Mouse (Mus musculus): ENCODE results near the gene Ddrgk1. TPM values are rescaled to one million over a fixed set of nuclear protein-coding genes. Genes with fewer than 3 reads are reported as not detected.

The Ddrgk1 gene
- total and polyA plus RNA-seq, 2 experiments from 2014 or later, result 40.1 to 77.4 TPM

DNA sequence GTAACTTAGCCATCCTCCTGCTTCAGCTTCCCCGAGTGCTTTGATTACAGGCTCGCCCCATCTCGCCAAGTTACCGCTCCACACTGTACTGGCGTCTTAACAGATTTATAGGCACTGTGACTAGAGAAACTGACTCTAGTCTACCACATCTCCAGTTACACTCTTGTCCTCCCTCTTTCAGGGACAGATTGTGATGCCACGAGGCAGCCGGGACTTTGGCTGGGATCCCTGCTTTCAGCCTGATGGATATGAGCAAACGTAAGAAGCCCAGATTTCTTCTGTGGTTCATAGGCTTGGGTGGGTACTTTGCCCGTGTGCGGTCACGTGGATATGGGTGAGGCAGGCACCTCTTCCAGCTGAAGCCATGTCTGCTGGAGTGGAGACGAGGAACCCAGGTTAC lies 14.7 kb upstream of the Ddrgk1 start:
- Histone ChIP-seq H3K9me3 (ENCODE audit: low read length) (no peaks in the 10 kb centered on the region), H3K36me3 (ENCODE audit: insufficient read depth) (peaks cover 92% of the 10 kb centered on the region), H3K4me3 (ENCODE audit: low read depth, low read length) (no peak overlapping the region), H3K27ac (ENCODE audit: low read depth, low read length) (no peak overlapping the region), H3K4me1 (ENCODE audit: insufficient read depth) (no peaks in the 10 kb centered on the region), H3K9ac (no peak overlapping the region), H3K27me3 (ENCODE audit: insufficient read depth, low read length) (no peaks in the 10 kb centered on the region), H3K4me2 (ENCODE audit: low read depth) (no peak overlapping the region)
- WGBS, result 86% methylated on average over 12 of the region's 12 CpGs
- DNase-seq (no peak), ATAC-seq (no peak)
- no peak for TF ChIP-seq CTCF (IDR thresholded peaks at IDR 0.05; ENCODE audit: low read depth)

DNA sequence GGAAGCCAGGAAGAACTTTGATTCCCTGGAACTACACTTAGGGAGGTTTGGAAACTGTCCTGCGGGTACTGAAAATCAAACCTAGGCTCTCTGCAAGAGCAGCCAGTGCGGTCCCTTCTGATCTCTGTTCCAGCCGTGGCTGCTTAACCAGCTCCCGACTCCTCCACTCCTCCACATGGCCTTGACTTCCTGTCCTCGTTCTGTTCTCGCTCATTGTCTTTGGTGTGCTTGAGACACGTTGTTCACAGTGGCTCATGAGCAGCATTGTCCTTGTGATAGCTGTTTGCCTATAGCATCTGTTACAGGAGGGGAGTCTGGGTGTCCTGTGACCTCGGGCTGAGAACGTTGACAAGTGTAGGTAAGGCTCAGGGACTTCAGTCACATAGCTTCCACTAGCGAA lies 12.8 kb upstream of the Ddrgk1 start:
- ATAC-seq, result no peak

DNA sequence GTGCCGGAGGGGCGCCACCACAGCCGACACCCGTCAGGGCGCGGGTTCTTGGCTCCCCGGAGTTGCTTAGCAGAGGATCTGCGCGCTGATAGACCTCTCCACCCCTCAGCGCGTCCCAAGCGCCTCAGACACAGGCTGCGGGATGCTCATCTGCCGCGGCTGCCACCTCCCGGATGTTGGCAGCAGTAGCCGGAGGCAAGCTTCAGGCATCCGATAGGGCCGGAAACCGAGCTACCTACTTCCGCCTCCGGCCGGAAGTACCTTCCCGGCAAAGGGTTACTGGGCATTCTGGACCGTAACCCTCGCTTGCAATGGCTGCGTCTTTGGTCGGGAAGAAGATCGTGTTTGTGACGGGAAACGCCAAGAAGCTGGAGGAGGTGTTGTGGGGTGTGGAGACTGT lies 3.1 kb upstream of the Ddrgk1 start, which contains the start of gene Itpa:
Itpa (plus strand) TSS at position 52 of the 400 bp plus-strand sequence.
- under 1% methylated on average over 31 of the region's 31 CpGs for WGBS
- peaks cover 11% of the 10 kb centered on the region for H3K36me3 ChIP-seq (ENCODE audit: insufficient read depth)
- peak; percentile 79 for ATAC-seq
- peak within 1 kb of the TSS; percentile 76 for H3K9ac ChIP-seq
- peak within 1 kb of the TSS; percentile 61 for H3K4me3 ChIP-seq (ENCODE audit: low read depth, low read length)
- no peaks in the 10 kb centered on the region for H3K27me3 ChIP-seq (ENCODE audit: insufficient read depth, low read length)
- H3K9me3 ChIP-seq (ENCODE audit: low read length), result no peaks in the 10 kb centered on the region
- DNase-seq, result peak; percentile 93
- H3K4me1 ChIP-seq (ENCODE audit: insufficient read depth), result peaks cover 16% of the 10 kb centered on the region
- H3K27ac ChIP-seq (ENCODE audit: low read depth, low read length), result peak within 1 kb of the TSS; percentile 82
- TF ChIP-seq CTCF (IDR thresholded peaks at IDR 0.05; ENCODE audit: low read depth), result peak; percentile 81
- H3K4me2 ChIP-seq (ENCODE audit: low read depth), result peak within 1 kb of the TSS; percentile 69

More for the DNA sequence above, 12.8 kb upstream of the Ddrgk1 start:
- Histone ChIP-seq H3K27ac (ENCODE audit: low read depth, low read length) (no peak overlapping the region), H3K4me3 (ENCODE audit: low read depth, low read length) (no peak overlapping the region), H3K4me2 (ENCODE audit: low read depth) (no peak overlapping the region), H3K36me3 (ENCODE audit: insufficient read depth) (peaks cover 94% of the 10 kb centered on the region), H3K9ac (no peak overlapping the region), H3K4me1 (ENCODE audit: insufficient read depth) (no peaks in the 10 kb centered on the region), H3K9me3 (ENCODE audit: low read length) (no peaks in the 10 kb centered on the region), H3K27me3 (ENCODE audit: insufficient read depth, low read length) (no peaks in the 10 kb centered on the region)
- no peak for DNase-seq
- TF ChIP-seq CTCF (IDR thresholded peaks at IDR 0.05; ENCODE audit: low read depth), result no peak
- WGBS, result 91% methylated on average over 10 of the region's 10 CpGs

DNA sequence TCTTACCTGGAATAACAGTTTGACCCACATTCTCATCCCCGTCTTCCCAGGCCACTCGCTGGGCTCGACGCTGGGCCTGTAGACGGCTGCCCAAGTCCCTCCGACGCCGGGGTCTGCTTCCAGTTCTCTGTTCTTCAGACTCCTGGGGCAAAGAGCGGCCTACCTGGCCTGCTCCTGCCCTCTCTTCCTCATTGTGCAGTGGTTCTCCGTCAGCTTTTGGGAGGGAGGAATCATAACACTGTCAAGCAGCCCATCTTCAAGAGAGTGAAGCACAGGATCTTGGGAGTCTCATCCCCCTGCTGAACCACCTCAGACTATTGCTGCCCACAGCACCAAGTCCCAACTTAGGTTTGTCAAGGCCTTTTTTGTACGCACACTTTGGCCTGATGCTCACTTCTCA lies 1.1 kb downstream of the Ddrgk1 start:
- Histone ChIP-seq H3K27ac (ENCODE audit: low read depth, low read length) (peak overlapping the region; percentile 99; the same call in 1 of the 2 replicates), H3K4me1 (ENCODE audit: insufficient read depth) (peaks cover 12% of the 10 kb centered on the region), H3K36me3 (ENCODE audit: insufficient read depth) (peaks cover 31% of the 10 kb centered on the region), H3K9ac (peak overlapping the region; percentile 89; the same call in 1 of the 2 replicates), H3K9me3 (ENCODE audit: low read length) (no peaks in the 10 kb centered on the region), H3K4me2 (ENCODE audit: low read depth) (peak overlapping the region; percentile 62), H3K4me3 (ENCODE audit: low read depth, low read length) (peak overlapping the region; percentile 59), H3K27me3 (ENCODE audit: insufficient read depth, low read length) (no peaks in the 10 kb centered on the region)
- 84% methylated on average over 11 of the region's 11 CpGs for WGBS
- ATAC-seq, result no peak
- no peak for TF ChIP-seq CTCF (IDR thresholded peaks at IDR 0.05; ENCODE audit: low read depth)
- no peak for DNase-seq

DNA sequence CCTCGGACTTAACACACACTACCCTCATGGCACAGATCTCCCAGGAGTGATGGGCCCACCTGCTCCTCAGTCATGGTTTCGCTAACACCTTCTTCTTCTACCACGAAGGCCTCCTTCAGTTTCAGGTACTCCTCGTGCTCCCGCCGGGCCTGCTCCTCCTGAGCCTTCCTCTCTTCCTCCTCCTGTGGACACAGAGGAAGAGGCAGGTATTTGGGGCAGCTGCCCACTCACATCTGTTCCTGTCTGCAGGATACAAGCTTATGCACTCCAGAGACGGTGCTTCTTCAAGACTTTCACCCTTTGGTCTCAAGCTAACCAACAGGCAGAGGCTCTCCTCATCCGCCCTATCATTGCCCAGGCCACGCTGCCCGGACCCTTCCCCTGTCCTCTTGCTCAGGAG lies 5.9 kb downstream of the Ddrgk1 start:
- Histone ChIP-seq H3K9ac (no peak overlapping the region), H3K9me3 (ENCODE audit: low read length) (no peaks in the 10 kb centered on the region), H3K4me1 (ENCODE audit: insufficient read depth) (peaks cover 7% of the 10 kb centered on the region), H3K27me3 (ENCODE audit: insufficient read depth, low read length) (no peaks in the 10 kb centered on the region), H3K4me2 (ENCODE audit: low read depth) (no peak overlapping the region), H3K27ac (ENCODE audit: low read depth, low read length) (no peak overlapping the region), H3K36me3 (ENCODE audit: insufficient read depth) (peaks cover 75% of the 10 kb centered on the region), H3K4me3 (ENCODE audit: low read depth, low read length) (no peak overlapping the region)
- no peak for DNase-seq
- 98% methylated on average over 10 of the region's 10 CpGs for WGBS
- no peak for TF ChIP-seq CTCF (IDR thresholded peaks at IDR 0.05; ENCODE audit: low read depth)
- no peak for ATAC-seq

DNA sequence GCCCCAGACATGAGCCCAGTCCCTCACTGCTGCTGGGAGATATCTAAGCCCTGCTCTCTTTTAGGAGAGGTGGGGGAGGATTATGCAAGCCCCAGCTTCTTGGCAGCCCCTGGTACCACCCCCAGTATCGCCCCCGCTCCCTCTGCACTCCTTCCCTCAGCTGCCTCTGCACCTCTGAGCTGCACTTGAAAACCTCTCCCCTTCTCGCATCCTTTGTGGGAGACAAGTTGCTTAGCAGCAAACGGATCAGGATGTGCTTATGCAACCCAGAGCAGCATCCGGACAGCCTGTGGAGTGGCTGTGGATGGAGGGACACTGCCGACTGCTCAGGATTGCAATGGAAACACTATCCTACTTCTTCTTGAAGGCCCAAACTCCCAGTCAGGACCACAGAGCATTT lies 6.9 kb downstream of the Ddrgk1 start:
- WGBS, result 88% methylated on average over 6 of the region's 6 CpGs
- no peak overlapping the region for H3K27ac ChIP-seq (ENCODE audit: low read depth, low read length)
- no peaks in the 10 kb centered on the region for H3K27me3 ChIP-seq (ENCODE audit: insufficient read depth, low read length)
- no peak for ATAC-seq
- no peak for DNase-seq
- H3K36me3 ChIP-seq (ENCODE audit: insufficient read depth), result peaks cover 82% of the 10 kb centered on the region
- no peaks in the 10 kb centered on the region for H3K9me3 ChIP-seq (ENCODE audit: low read length)
- H3K4me1 ChIP-seq (ENCODE audit: insufficient read depth), result no peaks in the 10 kb centered on the region
- no peak overlapping the region for H3K4me2 ChIP-seq (ENCODE audit: low read depth)
- no peak for TF ChIP-seq CTCF (IDR thresholded peaks at IDR 0.05; ENCODE audit: low read depth)
- no peak overlapping the region for H3K9ac ChIP-seq
- no peak overlapping the region for H3K4me3 ChIP-seq (ENCODE audit: low read depth, low read length)

DNA sequence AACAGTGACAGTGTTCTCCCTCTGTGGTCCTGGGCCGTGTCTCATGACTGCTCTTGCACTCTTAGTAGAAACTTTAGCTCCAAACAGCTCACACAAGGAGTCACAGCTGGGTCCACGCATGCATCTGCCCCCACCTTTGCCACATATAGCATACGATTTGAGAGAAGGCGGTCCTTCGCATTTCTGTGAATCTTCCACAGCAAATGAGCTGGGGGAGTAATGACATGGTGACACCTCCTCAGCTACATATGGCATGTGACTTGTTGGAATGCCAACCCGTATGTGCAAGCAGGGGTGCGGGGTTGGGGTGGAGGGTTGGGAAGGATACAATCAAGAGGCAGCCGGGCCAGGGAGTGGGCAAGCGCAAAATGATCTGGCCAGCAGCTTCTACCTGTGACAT lies 7.9 kb downstream of the Ddrgk1 start:
- Histone ChIP-seq H3K4me2 (ENCODE audit: low read depth) (no peak overlapping the region), H3K9ac (no peak overlapping the region), H3K27ac (ENCODE audit: low read depth, low read length) (no peak overlapping the region), H3K27me3 (ENCODE audit: insufficient read depth, low read length) (no peaks in the 10 kb centered on the region), H3K4me3 (ENCODE audit: low read depth, low read length) (no peak overlapping the region), H3K9me3 (ENCODE audit: low read length) (no peaks in the 10 kb centered on the region), H3K4me1 (ENCODE audit: insufficient read depth) (no peaks in the 10 kb centered on the region), H3K36me3 (ENCODE audit: insufficient read depth) (peaks cover 80% of the 10 kb centered on the region)
- ATAC-seq, result no peak
- no peak for DNase-seq
- no peak for TF ChIP-seq CTCF (IDR thresholded peaks at IDR 0.05; ENCODE audit: low read depth)
- 94% methylated on average over 9 of the region's 9 CpGs for WGBS

Measured in forebrain, postnatal 0 days (tissue).